Mouse (Mus musculus) heart, adult 18-20 months (tissue): ENCODE data around the gene Gm4305. TPM values are rescaled to one million over a fixed set of nuclear protein-coding genes. Genes with fewer than 3 reads are reported as not detected.
"Not testable (repeated sequence)": the region's sequence is repeated elsewhere in the genome, so short reads cannot be mapped to it uniquely, and the experiment has no call there.

ENCODE experiments used
- DNase-seq, 2 experiments: peaks; one replicate each; pipeline ENCODE4 v3.0.0; 2021 to 2022; ENCODE audit warnings: mixed read lengths in 1 of 2
- long read RNA-seq, 2 experiments: library from polyadenylated mRNA; stranded (forward); transcript quantifications; one replicate each; pipeline ENCODE4 v2.0.0; 2021
- total RNA-seq, 2 experiments: library from RNA; stranded (reverse); gene quantifications; 2 replicates each; pipeline ENCODE4 v1.2.3; 2021

Gm4305 gene
- not detected for total RNA-seq
- long read RNA-seq, experiment 1: 0 reads
- long read RNA-seq, experiment 2: 0 reads

GRCm38 (mm10) chr10:100350793-100351192 is at the start of gene Gm4305:
Gene Gm4305 (plus strand): TSS chr10:100351093.
- not testable (repeated sequence) for DNase-seq

- not testable (repeated sequence) for DNase-seq
Measured at GRCm38 (mm10) chr10:100335376-100335775, 15.5 kb upstream of the Gm4305 start, which contains the start of gene Gm4301. Gene Gm4301 (plus strand): TSS chr10:100335676.

GRCm38 (mm10) chr10:100340536-100340935 is 10.4 kb upstream of the Gm4305 start, which contains the start of gene Gm4302:
Gene Gm4302 (plus strand): TSS chr10:100340836.
- not testable (repeated sequence) for DNase-seq

DNA sequence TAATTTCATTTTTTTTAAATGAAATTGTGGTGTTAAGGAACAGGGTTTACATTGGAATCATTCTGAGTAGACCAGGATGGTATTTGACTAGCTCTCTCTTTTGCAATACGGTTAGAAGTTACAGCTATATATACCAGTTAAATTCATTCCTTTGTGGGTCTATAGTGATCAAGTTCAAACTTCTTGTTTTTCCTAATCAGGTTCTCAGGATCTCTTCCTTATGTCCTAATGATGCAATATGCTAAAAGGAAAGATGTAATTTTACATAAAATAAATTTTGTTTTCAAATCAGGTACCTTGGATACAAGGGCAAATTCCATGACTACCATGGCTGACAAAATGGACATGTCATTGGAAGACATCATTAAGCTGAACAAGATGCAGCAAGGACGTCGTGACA is 5.2 kb upstream of the Gm4305 start, which contains the start of gene Gm4303:
Gm4303 (plus strand) TSS at position 301 of the 400 bp plus-strand sequence.
- DNase-seq: not testable (repeated sequence)

GRCm38 (mm10) chr10:100356841-100357240 is 5.9 kb downstream of the Gm4305 start:
- DNase-seq: peak; percentile 2

DNA sequence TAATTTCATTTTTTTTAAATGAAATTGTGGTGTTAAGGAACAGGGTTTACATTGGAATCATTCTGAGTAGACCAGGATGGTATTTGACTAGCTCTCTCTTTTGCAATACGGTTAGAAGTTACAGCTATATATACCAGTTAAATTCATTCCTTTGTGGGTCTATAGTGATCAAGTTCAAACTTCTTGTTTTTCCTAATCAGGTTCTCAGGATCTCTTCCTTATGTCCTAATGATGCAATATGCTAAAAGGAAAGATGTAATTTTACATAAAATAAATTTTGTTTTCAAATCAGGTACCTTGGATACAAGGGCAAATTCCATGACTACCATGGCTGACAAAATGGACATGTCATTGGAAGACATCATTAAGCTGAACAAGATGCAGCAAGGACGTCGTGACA is 10.1 kb downstream of the Gm4305 start, which contains the start of gene Gm4307:
Gm4307 (plus strand) TSS at position 301 of the 400 bp plus-strand sequence.
- DNase-seq: not testable (repeated sequence)

- DNase-seq: not testable (repeated sequence)
Measured at GRCm38 (mm10) chr10:100382460-100382859, 31.6 kb downstream of the Gm4305 start, which contains the start of gene Gm4312. Gene Gm4312 (minus strand): TSS chr10:100382560.

Other genes starting within 250 kb of the Gm4305 start
- not detected for gene Gm4301, start 15.4 kb upstream of the Gm4305 start, total RNA-seq
- gene Gm4302, start 10.3 kb upstream of the Gm4305 start, total RNA-seq: not detected
- gene Gm4303, start 5.1 kb upstream of the Gm4305 start, total RNA-seq: not detected
- not detected for gene Gm4307, start 10.2 kb downstream of the Gm4305 start, total RNA-seq
- gene Gm4312, start 31.5 kb downstream of the Gm4305 start, total RNA-seq: not detected
- 10 to 100 TPM; 14.1 to 17.2 TPM for gene Tmtc3, start 136.3 kb downstream of the Gm4305 start, total RNA-seq
- 1 to 10 TPM; 3.3 to 4.7 TPM for gene Cep290, start 136.5 kb downstream of the Gm4305 start, total RNA-seq
- 1 to 10 TPM; 7.0 to 7.1 TPM for gene 4930430F08Rik, start 239.3 kb downstream of the Gm4305 start, total RNA-seq
- not detected for gene 1700017N19Rik, start 239.4 kb downstream of the Gm4305 start, total RNA-seq